Mouse (Mus musculus) 3T3-L1 (cell line): ENCODE data around the gene Unk.
A peak's percentile ranks its signal among the peaks of the same experiment; 100 is the strongest.

Experiments
- DNase-seq: peaks from one replicate; pipeline ENCODE4 v3.0.0-alpha.2; 2015; ENCODE audit warnings: low read depth, low spot score

Unk gene

GRCm38 (mm10) chr11:116030088-116030897 lies at the start of gene Unk:
TSS of gene Unk (plus strand) at chr11:116030322.
- DNase-seq, result peak; percentile 99

GRCm38 (mm10) chr11:115982472-115982871 lies 47.6 kb upstream of the Unk start:
- DNase-seq, result no peak

- no peak for DNase-seq
Measured at GRCm38 (mm10) chr11:115983291-115983690, 46.8 kb upstream of the Unk start.

DNA sequence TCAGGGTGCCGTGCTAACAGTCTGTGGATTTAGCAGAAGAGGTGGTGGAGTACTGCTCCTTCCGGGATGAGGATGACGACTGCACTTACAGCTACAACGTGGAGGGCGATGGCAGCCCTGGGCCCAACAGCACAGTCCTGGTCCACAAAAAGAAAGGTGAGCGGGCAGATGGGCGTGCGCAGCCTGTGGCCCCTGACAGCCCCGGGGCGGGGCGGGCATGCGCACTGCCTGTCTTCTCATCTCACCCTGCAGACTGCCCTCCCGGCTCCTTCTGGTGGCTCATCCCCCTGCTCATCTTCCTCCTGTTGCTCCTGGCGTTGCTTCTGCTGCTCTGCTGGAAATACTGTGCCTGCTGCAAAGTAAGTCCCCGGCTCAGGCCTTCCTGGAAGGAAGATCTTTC lies 40.4 kb upstream of the Unk start:
- DNase-seq, result no peak

GRCm38 (mm10) chr11:115992098-115992497 lies 38.0 kb upstream of the Unk start:
- DNase-seq, result no peak

GRCm38 (mm10) chr11:115995256-115995655 lies 34.9 kb upstream of the Unk start:
- no peak for DNase-seq

DNA sequence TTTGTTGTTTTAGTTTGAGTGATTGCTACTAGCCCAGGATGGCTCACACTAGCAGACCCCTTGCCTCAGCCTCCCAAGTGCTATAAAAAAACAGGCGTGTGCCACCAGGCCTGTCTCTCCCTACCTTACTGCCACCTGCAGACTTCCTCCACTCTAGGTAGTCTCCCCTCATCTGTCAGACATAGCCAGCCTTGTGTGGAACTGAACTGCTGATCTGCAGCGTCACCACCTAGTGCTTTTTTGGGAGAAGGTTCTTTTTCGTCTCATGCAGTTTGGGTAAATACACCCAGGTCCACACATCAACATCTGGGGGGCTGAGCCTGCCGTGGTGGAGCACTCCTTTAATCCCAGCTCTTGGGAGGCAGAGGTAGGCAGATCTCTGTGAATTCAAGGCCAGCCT lies 33.1 kb upstream of the Unk start:
- DNase-seq, result peak; percentile 45

- DNase-seq, result no peak
Measured at GRCm38 (mm10) chr11:115997662-115998061, 32.5 kb upstream of the Unk start.

- DNase-seq, result no peak
Measured at GRCm38 (mm10) chr11:115999027-115999426, 31.1 kb upstream of the Unk start.

- DNase-seq, result peak; percentile 49
Measured at GRCm38 (mm10) chr11:115999538-116000143, 30.5 kb upstream of the Unk start.

GRCm38 (mm10) chr11:116000607-116001006 lies 29.5 kb upstream of the Unk start:
- peak; percentile 54 for DNase-seq

DNA sequence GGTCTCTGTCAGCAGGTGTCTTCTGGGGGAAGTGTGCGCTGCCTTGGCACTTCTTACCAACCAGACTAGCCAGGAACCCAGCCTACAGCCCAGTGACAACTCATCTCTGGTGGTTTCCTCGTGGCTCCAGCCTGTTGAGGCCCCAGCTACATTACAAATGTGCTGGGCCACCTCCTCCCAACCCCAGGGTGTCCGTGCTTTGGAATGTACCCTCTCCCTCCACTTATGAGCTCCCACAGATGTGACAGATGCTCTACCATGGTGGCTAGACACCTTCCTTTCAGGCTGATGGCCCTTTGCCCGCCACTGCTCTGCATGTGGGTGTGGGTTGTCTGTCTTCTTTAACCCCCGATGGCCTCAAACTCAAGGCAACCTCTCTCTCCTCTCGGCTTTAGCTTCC lies 28.4 kb upstream of the Unk start:
- no peak for DNase-seq

GRCm38 (mm10) chr11:116002894-116003293 lies 27.2 kb upstream of the Unk start:
- no peak for DNase-seq

DNA sequence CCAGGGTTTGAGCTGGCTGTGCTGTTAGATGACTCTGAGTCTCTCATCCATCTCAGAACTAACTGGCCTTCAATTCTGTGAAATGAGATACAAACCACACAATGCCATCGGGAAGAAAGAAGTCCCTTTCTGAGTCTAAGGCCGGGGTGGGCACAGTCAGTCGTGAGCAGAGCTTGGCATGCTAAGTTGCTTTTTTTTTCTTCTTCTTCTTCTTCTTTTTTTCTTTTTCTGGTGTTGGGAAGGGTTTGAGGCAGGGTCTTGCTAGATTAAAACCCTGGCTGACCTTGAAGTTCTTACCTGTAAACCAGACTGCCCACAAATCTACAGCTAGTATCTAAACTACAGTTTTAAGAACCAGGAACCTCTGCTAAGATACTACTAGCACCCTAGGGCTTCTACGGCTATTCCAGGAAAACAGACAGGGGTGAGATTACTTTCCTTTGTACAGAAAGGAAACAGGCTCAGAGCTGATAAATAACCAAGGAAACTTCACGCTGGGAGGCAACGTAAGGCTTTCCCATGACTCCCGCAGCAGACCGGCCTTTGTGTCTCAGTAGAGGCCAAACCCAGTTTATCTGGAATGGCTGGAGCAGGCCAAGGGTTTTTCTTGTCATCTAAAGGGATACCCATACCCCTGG lies 25.8 kb upstream of the Unk start:
- DNase-seq, result no peak

DNA sequence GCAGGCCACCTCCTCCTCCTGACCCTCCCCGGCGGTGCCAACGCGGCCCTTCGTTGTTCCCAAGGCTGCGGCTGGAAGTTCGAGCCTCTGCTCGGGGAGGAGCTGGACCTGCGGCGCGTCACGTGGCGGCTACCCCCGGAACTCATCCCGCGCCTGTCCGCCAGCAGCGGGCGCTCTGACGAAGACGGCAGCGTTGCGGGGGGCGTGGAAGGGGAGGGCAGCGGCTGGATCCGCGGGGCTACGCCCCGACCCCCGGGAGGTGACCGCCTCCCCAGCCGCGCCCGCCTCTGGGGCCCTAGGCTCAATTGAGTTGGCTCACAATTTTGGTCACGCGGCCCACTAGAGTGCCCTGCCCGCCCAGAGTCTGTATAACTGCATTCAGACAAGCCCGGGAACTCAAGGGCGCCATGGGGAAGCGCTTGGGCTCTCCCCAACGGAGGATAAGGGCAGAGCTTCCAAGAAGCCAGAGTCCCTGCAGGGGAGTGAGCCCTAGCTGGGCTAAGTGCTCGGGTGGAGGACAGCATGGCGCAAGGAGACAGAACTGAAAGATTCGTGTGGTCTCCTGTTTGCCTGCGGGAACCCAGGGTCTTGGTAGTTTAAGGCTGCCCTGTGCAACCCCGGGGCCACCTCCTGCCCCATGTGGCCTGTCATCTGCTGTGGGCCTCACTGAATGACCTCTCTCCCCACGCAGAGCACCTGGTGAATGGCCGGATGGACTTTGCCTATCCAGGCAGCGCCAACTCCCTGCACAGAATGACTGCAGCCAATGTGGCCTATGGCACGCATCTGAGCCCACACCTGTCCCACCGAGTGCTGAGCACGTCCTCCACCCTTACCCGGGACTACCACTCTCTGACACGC lies 25.1 kb upstream of the Unk start:
- DNase-seq, result no peak

- DNase-seq, result no peak
Measured at GRCm38 (mm10) chr11:116005701-116006419, 24.3 kb upstream of the Unk start.

DNA sequence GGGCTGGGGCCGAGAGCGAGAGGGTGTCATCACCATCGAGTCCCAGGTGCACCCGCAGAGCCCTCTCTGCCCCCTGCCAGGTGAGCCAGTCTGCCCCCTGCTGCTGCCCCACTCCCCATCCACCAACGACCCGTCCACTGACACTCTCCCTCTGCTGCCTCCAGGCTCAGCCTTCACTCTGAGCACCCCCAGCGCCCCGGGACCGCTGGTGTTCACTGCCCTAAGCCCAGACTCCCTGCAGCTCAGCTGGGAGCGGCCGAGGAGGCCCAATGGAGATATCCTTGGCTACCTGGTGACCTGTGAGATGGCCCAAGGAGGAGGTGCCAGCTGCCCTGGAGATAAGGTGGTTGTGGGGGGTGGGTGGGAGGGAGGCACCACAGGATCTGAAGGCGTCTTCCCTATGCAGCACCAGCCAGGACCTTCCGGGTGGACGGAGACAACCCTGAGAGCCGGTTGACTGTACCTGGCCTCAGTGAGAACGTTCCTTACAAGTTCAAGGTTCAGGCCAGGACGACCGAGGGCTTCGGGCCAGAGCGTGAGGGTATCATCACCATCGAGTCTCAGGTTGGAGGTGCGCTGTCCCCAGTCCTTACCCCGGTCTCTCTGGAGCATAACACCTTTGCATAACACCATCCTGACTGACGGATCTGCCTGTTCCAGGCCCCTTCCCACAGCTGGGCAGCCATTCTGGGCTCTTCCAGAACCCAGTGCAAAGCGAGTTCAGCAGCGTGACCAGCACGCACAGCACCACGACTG lies 22.8 kb upstream of the Unk start:
- DNase-seq, result no peak

DNA sequence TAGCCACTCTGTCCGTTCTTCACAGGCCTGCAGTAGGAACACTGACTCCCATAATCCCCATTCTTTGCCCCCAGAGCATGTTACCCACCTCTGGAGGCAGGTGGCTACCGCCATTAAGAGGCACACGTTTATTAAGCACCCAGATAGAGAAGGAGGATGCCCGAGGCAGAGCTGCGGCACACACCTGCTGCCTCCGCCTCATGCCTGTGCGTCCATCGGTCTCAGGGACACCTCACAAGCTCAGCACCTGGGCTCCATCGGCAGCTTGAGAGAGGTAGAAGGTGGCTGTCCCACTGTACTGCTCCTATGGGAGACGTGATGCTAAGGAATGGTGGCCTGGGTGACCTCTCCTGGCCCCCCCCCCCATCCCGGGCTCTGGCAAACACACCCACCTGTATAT lies 21.7 kb upstream of the Unk start:
- DNase-seq, result no peak

DNA sequence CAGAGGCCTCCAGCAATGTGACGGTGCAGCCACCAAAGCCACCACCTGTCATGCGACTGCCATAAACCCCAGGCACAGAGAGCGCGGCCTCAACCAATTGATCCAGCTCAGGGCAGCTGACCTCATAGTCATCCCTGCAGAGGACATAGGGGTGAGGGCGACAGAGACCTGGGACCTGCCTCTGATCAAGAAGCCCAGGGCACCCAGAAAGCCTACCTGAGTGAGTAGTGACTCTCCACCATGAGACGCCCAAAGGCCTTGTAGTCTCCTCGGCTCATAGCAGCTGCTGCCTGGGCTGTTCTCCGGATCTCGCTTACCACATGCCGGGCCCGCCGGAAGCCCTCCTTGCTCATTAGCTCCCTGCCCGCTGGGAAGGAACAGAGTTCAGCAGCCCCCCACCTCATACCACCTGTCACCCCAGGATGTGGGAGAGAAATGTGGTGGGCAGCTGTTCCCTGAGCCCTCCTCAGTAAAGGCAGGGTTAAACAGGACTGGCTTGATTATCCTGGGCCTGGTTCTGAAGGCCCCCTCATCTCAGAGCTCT lies 21.2 kb upstream of the Unk start:
- no peak for DNase-seq

- no peak for DNase-seq
Measured at GRCm38 (mm10) chr11:116009661-116010060, 20.5 kb upstream of the Unk start.
